Mouse (Mus musculus) mature B cell (primary cell): Measurements from ENCODE around the gene Cdipt.

Source experiments
- in situ Hi-C: fragments of 300-500 bp; cut with MboI; formaldehyde crosslinking; loops from 2 replicates; pipeline ENCODE4 v1.14.3; 2019

Gene Cdipt

GRCm38 (mm10) chr7:126975950-126976866 lies 494 bp downstream of the Cdipt start, which contains the start of gene Cdiptos:
Gene Cdiptos, minus strand, starts transcription at chr7:126976098.
- in situ Hi-C loops, result no loop called here

GRCm38 (mm10) chr7:126976878-126977459 lies 1.3 kb downstream of the Cdipt start:
- in situ Hi-C loops, result no loop called here

- in situ Hi-C loops, result no loop called here
Observed at GRCm38 (mm10) chr7:126978841-126979240, 3.1 kb downstream of the Cdipt start.

- in situ Hi-C loops, result no loop called here
Observed at GRCm38 (mm10) chr7:126981601-126982000, 5.9 kb downstream of the Cdipt start.

GRCm38 (mm10) chr7:126982054-126982453 lies 6.3 kb downstream of the Cdipt start:
- in situ Hi-C loops, result no loop called here

- in situ Hi-C loops, result no loop called here
Observed at GRCm38 (mm10) chr7:126983113-126983512, 7.4 kb downstream of the Cdipt start.

DNA sequence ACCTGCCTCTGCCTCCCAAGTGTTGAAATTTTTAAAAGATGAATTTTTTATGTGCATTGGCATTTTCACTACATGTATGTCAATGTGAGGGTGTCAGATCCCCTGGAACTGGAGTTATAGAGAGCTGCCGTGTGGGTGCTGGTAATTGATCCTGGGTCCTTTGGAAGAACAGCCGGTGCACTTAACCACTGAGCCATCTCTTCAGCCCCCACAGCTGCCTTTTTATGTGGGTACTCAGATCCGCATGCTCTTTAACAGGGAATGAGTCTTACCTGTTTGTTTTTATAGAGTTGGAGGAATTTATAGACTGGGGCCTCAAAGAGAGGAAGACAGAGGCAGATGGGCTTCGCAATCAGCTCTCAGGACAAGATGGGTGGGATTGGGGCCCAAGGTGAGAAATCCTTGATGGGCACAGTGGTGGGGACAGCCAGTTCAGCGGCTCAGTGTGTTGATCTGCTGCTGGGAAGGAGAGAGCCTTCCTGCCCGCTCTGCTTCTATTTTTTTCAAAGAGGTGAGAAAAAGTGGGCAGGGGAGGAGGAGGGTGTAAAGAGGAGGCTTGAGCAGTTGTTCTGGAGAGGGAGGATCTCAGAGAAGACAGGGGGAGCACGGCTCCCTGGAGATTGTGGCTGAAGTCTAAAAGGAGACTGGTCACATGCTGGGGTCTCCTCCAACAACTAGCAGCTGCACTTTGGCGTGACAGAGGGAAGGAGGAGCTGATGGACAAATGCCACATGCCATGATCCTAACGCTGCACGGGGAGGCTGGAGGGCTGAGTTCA lies 9.1 kb downstream of the Cdipt start:
- in situ Hi-C loops, result no loop called here

DNA sequence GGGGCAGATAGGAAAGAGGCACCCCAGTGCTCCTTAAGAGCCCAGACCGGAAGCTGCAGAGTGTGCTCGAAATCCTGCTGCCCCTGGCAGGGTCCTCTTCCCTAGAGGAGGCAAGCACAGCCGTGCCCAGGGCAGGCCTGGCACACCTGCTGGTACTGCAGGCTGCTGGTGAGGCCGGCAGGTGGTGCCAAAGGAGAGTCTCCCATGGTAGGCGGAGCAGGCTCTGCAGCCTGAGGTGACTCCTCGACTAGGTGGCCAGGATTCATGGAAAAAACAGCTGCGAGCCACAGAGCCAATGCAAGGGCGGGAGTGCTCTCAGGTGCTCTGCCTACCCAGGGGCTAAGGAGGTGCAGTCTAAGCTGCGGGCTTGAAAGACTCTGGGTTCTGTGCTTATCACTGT lies 10.6 kb downstream of the Cdipt start:
- in situ Hi-C loops, result no loop called here

DNA sequence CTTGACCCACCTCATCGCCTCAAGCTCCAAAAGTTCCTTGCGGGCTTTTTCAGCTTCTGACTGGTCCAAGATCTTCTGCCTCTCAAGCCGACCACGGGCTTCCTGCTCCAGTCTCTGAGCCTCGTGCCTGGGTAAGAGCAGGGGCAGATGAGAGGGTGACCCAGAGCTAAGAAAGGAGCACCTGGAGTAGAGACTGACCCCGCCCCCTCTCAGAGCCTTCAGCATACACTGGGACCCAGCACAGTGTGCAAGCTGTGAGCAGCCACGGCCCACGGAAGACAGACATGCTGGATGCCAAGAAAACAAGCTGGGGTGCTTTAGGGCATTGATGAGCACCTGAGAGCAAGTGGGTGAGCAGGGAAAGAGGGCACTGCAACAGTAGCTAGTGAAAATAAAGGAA lies 13.1 kb downstream of the Cdipt start:
- in situ Hi-C loops, result no loop called here

DNA sequence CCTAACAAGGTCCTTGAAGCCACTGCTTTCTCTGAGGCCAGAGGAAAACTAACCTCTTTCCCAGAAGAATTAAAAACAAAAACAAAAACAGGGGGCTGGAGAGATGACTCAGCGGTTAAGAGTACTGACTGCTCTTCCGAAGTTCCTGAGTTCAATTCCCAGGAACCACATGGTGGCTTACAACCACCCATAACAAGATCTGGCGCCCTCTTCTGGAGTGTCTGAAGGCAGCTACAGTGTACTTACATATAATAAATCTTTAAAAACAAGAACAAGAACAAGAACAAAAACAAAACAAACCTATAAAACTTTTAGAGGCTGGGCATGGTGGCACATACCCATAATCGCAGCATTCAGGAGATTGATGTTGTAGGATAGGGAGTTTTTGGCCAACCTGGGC lies 20.7 kb downstream of the Cdipt start:
- in situ Hi-C loops, result no loop called here

DNA sequence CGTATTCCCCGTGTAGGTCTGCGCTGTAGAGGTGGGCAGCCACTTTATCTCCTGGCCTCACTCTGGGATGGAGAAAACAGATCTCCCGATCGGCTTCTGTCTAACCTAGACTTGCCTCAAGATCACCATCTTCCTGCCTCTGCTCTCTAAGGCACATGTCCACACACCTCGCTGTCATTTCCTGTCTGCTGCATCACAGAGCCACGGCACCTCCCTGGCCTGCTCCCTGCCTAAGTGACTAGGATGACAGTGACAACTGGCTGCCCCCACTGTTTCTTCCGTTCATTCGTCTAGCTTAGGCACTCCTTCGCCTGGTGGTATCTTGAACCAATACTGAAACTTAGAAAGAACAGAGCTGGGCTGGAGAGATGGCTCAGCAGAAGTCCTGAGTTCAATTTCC lies 23.9 kb downstream of the Cdipt start:
- in situ Hi-C loops, result no loop called here

GRCm38 (mm10) chr7:127003620-127004019 lies 27.9 kb downstream of the Cdipt start:
- in situ Hi-C loops, result no loop called here

DNA sequence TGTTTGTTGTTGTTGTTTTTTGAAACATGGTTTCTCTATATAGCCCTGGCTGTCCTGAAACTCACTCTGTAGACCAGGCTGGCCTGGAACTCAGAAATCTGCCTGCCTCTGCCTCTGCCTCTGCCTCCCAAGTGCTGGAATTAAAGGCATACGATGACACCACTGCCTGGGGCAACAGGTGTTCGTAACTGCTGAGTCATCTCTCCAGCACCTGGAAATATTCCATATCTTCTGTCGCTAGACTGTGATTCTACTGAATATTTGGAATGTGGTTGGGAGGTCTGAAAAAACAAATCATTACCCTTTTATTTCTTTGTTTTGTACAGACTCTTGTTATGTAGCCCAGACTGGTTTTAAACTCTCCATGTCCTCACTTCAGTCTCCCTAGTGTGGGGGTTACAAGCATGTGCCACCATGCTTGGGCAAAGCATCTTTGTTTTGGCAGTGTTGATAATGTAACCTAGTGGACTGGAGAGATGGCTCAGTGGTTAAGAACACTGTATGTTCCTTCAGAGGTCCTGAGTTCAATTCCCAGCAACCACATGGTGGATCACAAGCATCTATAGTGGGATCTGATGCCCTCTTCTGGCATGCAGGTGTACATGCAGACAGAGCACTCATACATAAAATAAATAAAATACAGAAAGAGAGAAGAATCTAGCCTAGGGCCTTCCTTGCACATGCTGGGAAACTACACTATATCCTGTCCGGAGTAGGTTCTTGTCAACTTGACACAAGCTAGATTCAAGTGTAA lies 28.6 kb downstream of the Cdipt start:
- in situ Hi-C loops, result no loop called here

DNA sequence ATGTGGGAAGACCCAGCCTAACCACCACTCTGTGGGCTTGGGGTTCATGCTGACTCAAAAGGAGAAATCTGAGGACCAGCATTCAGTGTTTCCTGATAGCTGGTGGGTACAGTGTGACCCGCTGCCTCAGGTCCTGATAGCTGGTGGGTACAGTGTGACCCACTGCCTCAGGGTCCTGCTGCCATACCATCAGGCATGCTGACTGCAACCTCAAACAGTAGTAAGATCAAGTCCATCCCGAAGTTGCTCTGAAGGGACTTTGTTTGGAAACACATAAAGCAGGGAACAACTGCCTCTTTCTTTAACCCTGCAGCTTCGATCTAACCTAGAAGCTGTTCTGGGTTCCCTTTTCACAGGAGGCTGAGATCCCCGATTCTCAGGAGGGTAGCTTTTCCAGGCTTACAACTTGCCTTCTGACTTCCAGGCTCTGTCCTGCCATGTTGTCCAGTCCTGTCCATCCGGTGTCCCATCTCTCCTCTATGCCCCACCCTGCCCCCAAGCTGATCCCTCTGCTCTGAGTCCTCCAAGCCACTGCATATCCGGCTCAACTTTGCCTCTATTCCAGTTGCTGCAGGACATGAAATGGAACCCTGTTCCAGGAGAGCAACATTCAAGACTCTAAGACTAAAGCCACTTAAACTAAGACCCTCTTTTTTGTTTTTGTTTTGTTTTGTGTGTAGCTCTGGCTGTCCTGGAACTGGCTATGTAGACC lies 31.8 kb downstream of the Cdipt start:
- in situ Hi-C loops, result no loop called here

GRCm38 (mm10) chr7:127008239-127009019 lies 32.7 kb downstream of the Cdipt start:
- in situ Hi-C loops, result no loop called here

- in situ Hi-C loops, result no loop called here
Observed at GRCm38 (mm10) chr7:127009307-127010085, 33.8 kb downstream of the Cdipt start.

DNA sequence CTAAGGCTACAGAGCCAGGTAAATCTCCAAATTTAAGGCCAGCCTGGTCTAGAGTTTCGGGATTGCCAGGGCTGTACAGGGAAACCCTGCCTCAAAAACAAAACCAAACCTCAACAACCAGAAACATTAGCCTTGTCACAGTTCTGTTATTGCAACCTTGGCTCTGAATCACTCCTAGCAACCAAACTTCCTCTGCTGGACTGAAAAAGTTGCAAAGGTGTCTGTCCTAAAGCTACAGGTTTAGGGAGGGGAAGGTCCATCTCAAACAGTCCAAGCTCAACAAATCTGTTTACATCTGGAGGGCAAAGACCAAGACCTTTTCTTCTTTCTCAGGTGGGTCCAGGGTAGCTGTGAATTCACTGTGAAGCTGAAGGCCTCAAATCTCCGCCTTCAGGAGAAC lies 35.3 kb downstream of the Cdipt start:
- in situ Hi-C loops, result no loop called here

DNA sequence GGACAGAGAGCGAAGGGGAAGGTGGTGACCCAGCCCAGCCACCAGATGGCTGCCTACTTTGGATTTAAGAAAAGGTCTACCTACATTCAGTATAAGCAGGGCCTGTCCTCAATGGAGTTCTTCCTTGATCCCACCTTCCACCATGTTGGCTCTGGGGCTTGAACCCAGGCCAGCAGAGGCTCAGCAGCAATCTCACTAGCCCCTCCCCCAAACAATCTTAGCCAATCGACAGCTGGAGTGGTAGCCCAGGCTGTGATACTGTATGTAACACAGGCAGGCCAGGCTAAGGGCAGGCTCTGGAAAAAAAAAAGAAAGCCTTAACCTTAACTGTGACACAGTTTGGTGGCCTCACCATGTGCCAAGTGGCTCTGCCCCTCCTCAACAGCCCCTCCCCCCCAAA lies 36.0 kb downstream of the Cdipt start:
- in situ Hi-C loops, result no loop called here

- in situ Hi-C loops, result no loop called here
Observed at GRCm38 (mm10) chr7:127012374-127012773, 36.7 kb downstream of the Cdipt start.

- in situ Hi-C loops, result no loop called here
Observed at GRCm38 (mm10) chr7:127012845-127013244, 37.1 kb downstream of the Cdipt start.
